Mouse (Mus musculus) limb, embryonic 14.5 days (tissue): ENCODE measurements around the gene Coil. TPM values are rescaled to one million over a fixed set of nuclear protein-coding genes. Genes with fewer than 3 reads are reported as not detected.

Source experiments
- ATAC-seq: fragments of 200-750 bp; cut with Nextera tagmentation; 2 replicates; pipeline ENCODE4 v1.8.0; 2017; ENCODE audit warnings: low read depth, moderate number of reproducible peaks, moderate TSS enrichment; ENCODE audit not compliant: low FRiP score
- DNase-seq: peaks from one replicate; pipeline ENCODE4 v3.0.0-alpha.2; 2015; ENCODE audit warnings: low spot score
- H3K27ac ChIP-seq: fragments of 300-500 bp; sonication (generic); replicated peaks from 2 replicates; pipeline ENCODE4 v1.5.1; 2014; ENCODE audit warnings: low read depth, mild to moderate bottlenecking, low read length, moderate library complexity, mixed read lengths
- H3K27me3 ChIP-seq: fragments of 300-500 bp; sonication (generic); 2 replicates; pipeline ENCODE4 v1.6.1; 2014; ENCODE audit warnings: low read length, mixed read lengths; ENCODE audit not compliant: control insufficient read depth, insufficient read depth
- H3K36me3 ChIP-seq: fragments of 300-500 bp; sonication (generic); 2 replicates; pipeline ENCODE4 v1.6.1; 2014; ENCODE audit warnings: mild to moderate bottlenecking, low read length, moderate library complexity, mixed read lengths; ENCODE audit not compliant: control insufficient read depth, insufficient read depth
- H3K4me1 ChIP-seq: fragments of 300-500 bp; sonication (generic); 2 replicates; pipeline ENCODE4 v1.6.1; 2014; ENCODE audit warnings: antibody characterized with exemption, low read length, mixed read lengths; ENCODE audit not compliant: control insufficient read depth, insufficient read depth
- H3K4me2 ChIP-seq: fragments of 300-500 bp; sonication (generic); replicated peaks from 2 replicates; pipeline ENCODE4 v1.6.1; 2014; ENCODE audit warnings: low read depth, mild to moderate bottlenecking, low read length, moderate library complexity; ENCODE audit not compliant: severe bottlenecking
- H3K4me3 ChIP-seq: fragments of 300-500 bp; sonication (generic); replicated peaks from 2 replicates; pipeline ENCODE4 v1.5.1; 2014; ENCODE audit warnings: low read length
- H3K9ac ChIP-seq: fragments of 300-500 bp; sonication (generic); 2 replicates; pipeline ENCODE4 v1.6.1; 2014; ENCODE audit warnings: mild to moderate bottlenecking, low read depth, low read length, moderate library complexity; ENCODE audit not compliant: severe bottlenecking
- H3K9me3 ChIP-seq: fragments of 300-500 bp; sonication (generic); 2 replicates; pipeline ENCODE4 v1.6.1; 2016; ENCODE audit warnings: low read length; ENCODE audit not compliant: control insufficient read depth
- POLR2A ChIP-seq: fragments of 200-500 bp; IDR thresholded peaks from 2 replicates; pipeline ENCODE4 v1.8.0; 2012; ENCODE audit warnings: inconsistent platforms, mild to moderate bottlenecking, moderate library complexity, borderline replicate concordance; ENCODE audit not compliant: insufficient read depth, insufficient read length; ENCODE audit errors: extremely low read depth
- WGBS: fragments of 180-500 bp; shearing (Covaris S2); extraction: QIAGEN DNeasy Blood & Tissue Kit; methylation state at CpG from one replicate; pipeline ENCODE4 v1.1.7; 2014; 5-methylcytosine and 5-hydroxymethylcytosine counted together
- polyA plus RNA-seq, 2 experiments: library from polyadenylated mRNA; depleted of rRNA in 1 of 2; stranded (reverse) in 1 of 2; unstranded in 1 of 2; fragments of >200 nt; fragmentation: Nextera tagmentation in 1 of 2; extraction: Ambion mirVana in 1 of 2; gene quantifications; 2 replicates each; pipeline versions ENCODE4 v1.2.1 to v1.2.3; 2012 to 2014

Gene Coil
- polyA plus RNA-seq, 2 experiments: 12.4 to 21.6 TPM

- H3K27ac ChIP-seq: no peak overlapping the region
- ATAC-seq: no peak
- no peak for TF ChIP-seq POLR2A
- WGBS: 95% methylated on average over 3 of the region's 3 CpGs
- no peak for DNase-seq
- no peak overlapping the region for H3K4me3 ChIP-seq
- no peak overlapping the region for H3K4me2 ChIP-seq
- H3K27me3 ChIP-seq: no peaks in the 10 kb centered on the region
- H3K36me3 ChIP-seq: peaks cover 11% of the 10 kb centered on the region; the same call in 1 of the 2 replicates
- H3K9ac ChIP-seq: no peak overlapping the region
- H3K4me1 ChIP-seq: peaks cover 11% of the 10 kb centered on the region; the same call in 1 of the 2 replicates
- H3K9me3 ChIP-seq: no peaks in the 10 kb centered on the region
These were observed 16.5 kb upstream of the Coil start for GRCm38 (mm10) chr11:88953582-88953981.

DNA sequence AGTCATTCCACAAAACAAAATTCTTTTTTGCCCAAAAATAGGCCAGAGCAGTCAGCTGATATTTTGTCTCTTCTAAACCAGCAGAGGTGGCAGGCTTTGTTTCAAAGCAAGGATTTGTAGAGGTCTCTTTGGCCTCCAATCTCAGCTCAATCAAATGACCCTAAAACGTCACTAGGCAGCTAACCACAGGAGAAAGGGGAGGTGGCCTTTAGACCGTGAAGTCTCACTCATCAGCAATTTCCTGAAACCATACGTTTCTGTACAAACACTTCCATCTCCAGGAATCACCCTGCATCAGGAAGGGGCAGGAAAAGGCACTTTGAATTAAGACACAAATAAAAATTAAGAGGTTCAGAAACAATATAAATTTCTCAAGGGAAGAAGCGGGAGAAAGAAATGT is 15.2 kb upstream of the Coil start:
- Histone ChIP-seq H3K27ac (peak overlapping the region; percentile 49), H3K4me2 (peak overlapping the region; percentile 51), H3K4me3 (peak overlapping the region; percentile 45), H3K9ac (peak overlapping the region; percentile 52), H3K4me1 (peaks cover 11% of the 10 kb centered on the region; the same call in 1 of the 2 replicates), H3K9me3 (no peaks in the 10 kb centered on the region), H3K27me3 (no peaks in the 10 kb centered on the region), H3K36me3 (0 out of 2 replicates have a peak, but pooled peaks cover 4% of the 10 kb centered on the region)
- no peak for TF ChIP-seq POLR2A
- ATAC-seq (peak; percentile 58; the same call in 1 of the 2 replicates), DNase-seq (peak; percentile 33)
- under 1% methylated on average over 4 of the region's 4 CpGs for WGBS

DNA sequence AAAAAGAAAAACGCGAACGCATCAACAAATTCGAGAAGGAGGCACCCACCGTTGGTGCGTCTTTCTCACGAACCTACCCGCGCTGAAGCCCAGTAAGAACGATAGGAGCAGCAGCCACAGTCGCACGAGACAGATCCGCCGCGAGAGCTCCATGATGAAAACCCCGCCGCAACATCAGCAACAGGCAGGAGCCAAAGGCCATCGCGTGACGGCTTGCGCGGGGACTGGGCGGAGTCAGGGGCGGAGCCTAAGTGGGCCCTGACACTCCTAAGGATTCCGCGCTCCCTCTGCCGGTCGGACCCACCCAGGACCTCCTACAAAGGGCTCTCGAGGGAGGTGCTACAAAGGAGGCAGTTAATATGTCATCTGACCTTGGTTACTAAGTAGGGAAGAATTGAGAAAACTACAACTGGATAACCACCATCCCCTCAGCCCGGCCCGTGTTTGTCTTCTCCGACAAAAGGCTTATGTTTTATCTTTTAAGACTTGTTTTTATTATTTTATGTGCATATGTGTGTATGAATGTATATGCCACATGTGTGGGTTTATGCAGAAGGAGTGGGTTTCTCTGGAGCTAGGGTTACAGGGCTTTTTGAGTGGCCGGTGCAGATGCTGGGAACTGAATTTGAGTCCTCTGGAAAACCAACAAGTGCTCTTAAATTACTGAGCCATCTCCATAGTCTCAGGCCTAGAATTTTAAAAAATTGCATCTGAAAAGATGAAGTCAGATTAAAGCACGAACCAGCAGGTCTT is 14.7 kb upstream of the Coil start, which contains the start of gene Scpep1:
Gene Scpep1, minus strand, starts transcription at position 249 of the 753 bp plus-strand sequence.
- H3K9ac ChIP-seq: peak within 1 kb of the TSS; percentile 52
- DNase-seq (peak; percentile 96), ATAC-seq (peak; percentile 94)
- 0 out of 2 replicates have a peak, but pooled peaks cover 4% of the 10 kb centered on the region for H3K36me3 ChIP-seq
- peak within 1 kb of the TSS; percentile 45 for H3K4me3 ChIP-seq
- H3K9me3 ChIP-seq: no peaks in the 10 kb centered on the region
- peak within 1 kb of the TSS; percentile 51 for H3K4me2 ChIP-seq
- no peaks in the 10 kb centered on the region for H3K27me3 ChIP-seq
- peak; percentile 82; the same call in 1 of the 2 replicates for TF ChIP-seq POLR2A
- peak within 1 kb of the TSS; percentile 49 for H3K27ac ChIP-seq
- H3K4me1 ChIP-seq: peaks cover 11% of the 10 kb centered on the region; the same call in 1 of the 2 replicates
- WGBS: 4% methylated on average over 34 of the region's 34 CpGs

GRCm38 (mm10) chr11:88958851-88959250 is 11.2 kb upstream of the Coil start:
- H3K4me3 ChIP-seq: no peak overlapping the region
- no peak overlapping the region for H3K4me2 ChIP-seq
- H3K9ac ChIP-seq: no peak overlapping the region
- H3K9me3 ChIP-seq: no peaks in the 10 kb centered on the region
- no peaks in the 10 kb centered on the region for H3K27me3 ChIP-seq
- 74% methylated on average over 3 of the region's 3 CpGs for WGBS
- H3K4me1 ChIP-seq: 0 out of 2 replicates have a peak, but pooled peaks cover 8% of the 10 kb centered on the region
- ATAC-seq (no peak), DNase-seq (no peak)
- no peaks in the 10 kb centered on the region for H3K36me3 ChIP-seq
- no peak for TF ChIP-seq POLR2A
- H3K27ac ChIP-seq: no peak overlapping the region

DNA sequence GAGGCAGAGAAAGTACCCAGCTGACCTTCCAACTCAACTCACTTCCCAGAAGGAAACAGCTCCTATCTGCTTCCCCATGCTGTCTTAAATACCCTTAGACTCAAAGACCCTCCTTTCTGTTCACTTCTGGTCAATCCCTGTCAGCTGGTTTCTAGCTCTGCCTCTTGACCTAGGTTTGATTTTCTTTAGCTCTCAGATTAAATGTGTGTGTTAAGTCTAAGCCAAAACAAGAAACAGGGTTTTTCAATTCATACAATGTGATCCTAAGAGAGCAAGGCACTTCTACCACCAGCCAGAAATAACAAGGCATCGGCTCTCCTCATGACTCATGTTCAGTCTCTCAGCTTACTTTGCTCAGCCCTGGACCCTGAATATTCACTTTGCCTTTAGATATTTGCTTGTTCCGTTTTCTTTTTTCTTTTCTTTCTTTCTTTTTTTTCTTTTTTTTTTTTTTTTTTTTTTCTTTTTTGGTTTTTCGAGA is 3.1 kb upstream of the Coil start, which contains the start of gene Elobl:
Gene Elobl, minus strand, starts transcription at position 51 of the 481 bp plus-strand sequence.
- no peaks in the 10 kb centered on the region for H3K36me3 ChIP-seq
- 89% methylated on average over 2 of the region's 3 CpGs for WGBS
- no peaks in the 10 kb centered on the region for H3K27me3 ChIP-seq
- no peak within 1 kb of the TSS for H3K4me2 ChIP-seq
- no peak within 1 kb of the TSS for H3K27ac ChIP-seq
- no peak within 1 kb of the TSS for H3K4me3 ChIP-seq
- no peaks in the 10 kb centered on the region for H3K9me3 ChIP-seq
- H3K4me1 ChIP-seq: no peaks in the 10 kb centered on the region
- DNase-seq: no peak
- no peak for ATAC-seq
- TF ChIP-seq POLR2A: no peak
- no peak within 1 kb of the TSS for H3K9ac ChIP-seq
